Mouse (Mus musculus) testis, adult 10 weeks (tissue): ENCODE data around the gene Celsr3. TPM values are rescaled to one million over a fixed set of nuclear protein-coding genes. Genes with fewer than 3 reads are reported as not detected.

Experiments
- polyA plus RNA-seq: library from polyadenylated mRNA; stranded (reverse); fragments of 350-450 nt; fragmentation: Illumina TruSeq; extraction: RNeasy Lipid Tissue Mini Kit (QIAGEN cat#74804); gene quantifications from one replicate; pipeline ENCODE4 v1.2.3, GENCODE M21; 2014; ENCODE audit warnings: low read depth, low replicate concordance

Celsr3 gene
- polyA plus RNA-seq = 0.04 TPM

GRCm38 (mm10) chr9:108825820-108826699, at the start of gene Celsr3:
Gene Celsr3 (plus strand): TSS chr9:108826320.

GRCm38 (mm10) chr9:108783548-108784463, 42.3 kb upstream of the Celsr3 start, which contains the start of gene Ip6k2:
Gene Ip6k2 (plus strand): TSS chr9:108783796.

GRCm38 (mm10) chr9:108808163-108808665, 17.9 kb upstream of the Celsr3 start, which contains the start of gene Nckipsd:
Gene Nckipsd (plus strand): TSS chr9:108808368.

GRCm38 (mm10) chr9:108852976-108853375, 26.9 kb downstream of the Celsr3 start, which contains the start of gene Slc26a6:
Gene Slc26a6 (plus strand): TSS chr9:108853283.

Other genes starting within 250 kb of the Celsr3 start
- gene Wdr6, start 247.6 kb upstream of the Celsr3 start, polyA plus RNA-seq = 0.83 TPM
- 0.14 TPM for gene P4htm, start 228.7 kb upstream of the Celsr3 start, polyA plus RNA-seq
- gene Arih2, start 176.9 kb upstream of the Celsr3 start, polyA plus RNA-seq = 266 TPM
- 32.2 TPM for gene Slc25a20, start 164.2 kb upstream of the Celsr3 start, polyA plus RNA-seq
- gene Prkar2a, start 137.0 kb upstream of the Celsr3 start, polyA plus RNA-seq = 714 TPM
- 106 TPM for gene Ip6k2, start 42.5 kb upstream of the Celsr3 start, polyA plus RNA-seq
- gene Nckipsd, start 18.0 kb upstream of the Celsr3 start, polyA plus RNA-seq = 0.18 TPM
- gene Slc26a6, start 27.0 kb downstream of the Celsr3 start, polyA plus RNA-seq = 0.36 TPM
- gene Tmem89, start 88.3 kb downstream of the Celsr3 start, polyA plus RNA-seq = not detected
- gene Uqcrc1, start 110.3 kb downstream of the Celsr3 start, polyA plus RNA-seq = 73.6 TPM
- gene Col7a1, start 127.3 kb downstream of the Celsr3 start, polyA plus RNA-seq = not detected
- not detected for gene Ucn2, start 159.7 kb downstream of the Celsr3 start, polyA plus RNA-seq
- gene Pfkfb4, start 165.5 kb downstream of the Celsr3 start, polyA plus RNA-seq = 3.4 TPM
- gene Shisa5, start 212.2 kb downstream of the Celsr3 start, polyA plus RNA-seq = 1.7 TPM
- not detected for gene Trex1, start 233.4 kb downstream of the Celsr3 start, polyA plus RNA-seq
- 5.9 TPM for gene Atrip, start 247.8 kb downstream of the Celsr3 start, polyA plus RNA-seq